Mouse (Mus musculus) lung, embryonic 14.5 days (tissue): Measurements from ENCODE around the gene Tm9sf4. TPM values are rescaled to one million over a fixed set of nuclear protein-coding genes. Genes with fewer than 3 reads are reported as not detected.

Experiments
- ATAC-seq: fragments of 200-750 bp; cut with Nextera tagmentation; 2 replicates; pipeline ENCODE4 v1.8.0; 2017; ENCODE audit warnings: mild to moderate bottlenecking, moderate TSS enrichment, moderate library complexity; ENCODE audit not compliant: insufficient read depth
- DNase-seq: peaks from one replicate; pipeline ENCODE4 v3.0.0-alpha.2; 2015
- H3K27ac ChIP-seq: fragments of 300-500 bp; sonication (generic); 2 replicates; pipeline ENCODE4 v1.5.1; 2014; ENCODE audit warnings: low read depth, mild to moderate bottlenecking, moderate library complexity
- H3K27me3 ChIP-seq: fragments of 300-500 bp; sonication (generic); 2 replicates; pipeline ENCODE4 v1.6.1; 2014; ENCODE audit warnings: low read length, control low read depth; ENCODE audit not compliant: insufficient read depth
- H3K36me3 ChIP-seq: fragments of 300-500 bp; sonication (generic); 2 replicates; pipeline ENCODE4 v1.6.1; 2014; ENCODE audit warnings: control low read depth; ENCODE audit not compliant: insufficient read depth
- H3K4me1 ChIP-seq: fragments of 300-500 bp; sonication (generic); 2 replicates; pipeline ENCODE4 v1.6.1; 2014; ENCODE audit warnings: antibody characterized with exemption, control low read depth; ENCODE audit not compliant: insufficient read depth
- H3K4me2 ChIP-seq: fragments of 300-500 bp; sonication (generic); 2 replicates; pipeline ENCODE4 v1.6.1; 2014; ENCODE audit warnings: mild to moderate bottlenecking
- H3K4me3 ChIP-seq: fragments of 300-500 bp; sonication (generic); 2 replicates; pipeline ENCODE4 v1.5.1; 2014; ENCODE audit warnings: low read depth, low read length
- H3K9ac ChIP-seq: fragments of 300-500 bp; sonication (generic); 2 replicates; pipeline ENCODE4 v1.6.1; 2014
- H3K9me3 ChIP-seq: fragments of 300-500 bp; sonication (generic); 2 replicates; pipeline ENCODE4 v1.6.1; 2016; ENCODE audit warnings: low read depth, low read length, control low read depth
- CTCF ChIP-seq: IDR thresholded peaks from 2 replicates; pipeline ENCODE4 v1.5.1; 2016; ENCODE audit warnings: antibody characterized with exemption, low read depth
- WGBS: fragments of 180-500 bp; shearing (Covaris S2); extraction: QIAGEN DNeasy Blood & Tissue Kit; methylation state at CpG from one replicate; pipeline ENCODE4 v1.1.7; 2014; 5-methylcytosine and 5-hydroxymethylcytosine counted together
- polyA plus RNA-seq: library from polyadenylated mRNA; unstranded; fragments of >200 nt; fragmentation: Nextera tagmentation; extraction: Ambion mirVana; gene quantifications from 2 replicates; pipeline ENCODE4 v1.2.1, GENCODE M21; 2014

Tm9sf4 gene
- polyA plus RNA-seq, 1 experiment from 2014 or later, result 90.9 TPM

GRCm38 (mm10) chr2:153224946-153225594, 64.0 kb downstream of the Tm9sf4 start, which contains the start of gene Tspyl3:
Gene Tspyl3 (minus strand): TSS chr2:153225441.
- H3K9ac ChIP-seq, result peak within 1 kb of the TSS; percentile 82
- no peaks in the 10 kb centered on the region for H3K27me3 ChIP-seq
- 2% methylated on average over 31 of the region's 31 CpGs for WGBS
- H3K4me2 ChIP-seq, result peak within 1 kb of the TSS; percentile 83
- H3K4me3 ChIP-seq, result peak within 1 kb of the TSS; percentile 62
- peak; percentile 65 for DNase-seq
- H3K36me3 ChIP-seq, result peaks cover 31% of the 10 kb centered on the region
- H3K4me1 ChIP-seq, result peaks cover 10% of the 10 kb centered on the region; the same call in 1 of the 2 replicates
- TF ChIP-seq CTCF, result no peak
- peak within 1 kb of the TSS; percentile 63 for H3K27ac ChIP-seq
- peak; percentile 78 for ATAC-seq
- no peaks in the 10 kb centered on the region for H3K9me3 ChIP-seq

GRCm38 (mm10) chr2:153225595-153225953, 64.5 kb downstream of the Tm9sf4 start:
- Histone ChIP-seq H3K27ac (peak overlapping the region; percentile 63), H3K9me3 (no peaks in the 10 kb centered on the region), H3K9ac (peak overlapping the region; percentile 82; the same call in 1 of the 2 replicates), H3K4me2 (peak overlapping the region; percentile 83), H3K27me3 (no peaks in the 10 kb centered on the region), H3K36me3 (peaks cover 35% of the 10 kb centered on the region), H3K4me1 (peaks cover 10% of the 10 kb centered on the region; the same call in 1 of the 2 replicates), H3K4me3 (peak overlapping the region; percentile 62)
- TF ChIP-seq CTCF, result no peak
- DNase-seq (no peak), ATAC-seq (no peak; the same call in 1 of the 2 replicates)
- 8% methylated on average over 3 of the region's 3 CpGs for WGBS

GRCm38 (mm10) chr2:153227959-153228358, 66.9 kb downstream of the Tm9sf4 start:
- WGBS, result 66% methylated on average over 4 of the region's 4 CpGs
- DNase-seq (no peak), ATAC-seq (no peak)
- no peak for TF ChIP-seq CTCF
- no peak overlapping the region for H3K4me3 ChIP-seq
- H3K36me3 ChIP-seq, result peaks cover 57% of the 10 kb centered on the region
- H3K4me2 ChIP-seq, result no peak overlapping the region
- H3K9me3 ChIP-seq, result no peaks in the 10 kb centered on the region
- no peak overlapping the region for H3K27ac ChIP-seq
- peaks cover 10% of the 10 kb centered on the region; the same call in 1 of the 2 replicates for H3K4me1 ChIP-seq
- no peaks in the 10 kb centered on the region for H3K27me3 ChIP-seq
- H3K9ac ChIP-seq, result no peak overlapping the region

GRCm38 (mm10) chr2:153228523-153228922, 67.4 kb downstream of the Tm9sf4 start:
- no peak for TF ChIP-seq CTCF
- Histone ChIP-seq H3K4me2 (no peak overlapping the region), H3K9ac (no peak overlapping the region), H3K9me3 (no peaks in the 10 kb centered on the region), H3K36me3 (peaks cover 62% of the 10 kb centered on the region), H3K27ac (no peak overlapping the region), H3K27me3 (no peaks in the 10 kb centered on the region), H3K4me3 (no peak overlapping the region), H3K4me1 (peaks cover 10% of the 10 kb centered on the region; the same call in 1 of the 2 replicates)
- ATAC-seq, result no peak
- no peak for DNase-seq
- WGBS, result 73% methylated on average over 5 of the region's 5 CpGs

- DNase-seq, result no peak
- Histone ChIP-seq H3K36me3 (peaks cover 43% of the 10 kb centered on the region), H3K4me3 (no peak overlapping the region), H3K4me2 (peak overlapping the region; percentile 92), H3K27ac (peak overlapping the region; percentile 83; the same call in 1 of the 2 replicates), H3K9me3 (no peaks in the 10 kb centered on the region), H3K9ac (no peak overlapping the region; the same call in 1 of the 2 replicates), H3K27me3 (no peaks in the 10 kb centered on the region), H3K4me1 (peaks cover 7% of the 10 kb centered on the region; the same call in 1 of the 2 replicates)
- 68% methylated on average over 4 of the region's 4 CpGs for WGBS
- no peak for ATAC-seq
- TF ChIP-seq CTCF, result no peak
Observed at GRCm38 (mm10) chr2:153237193-153237592, 76.1 kb downstream of the Tm9sf4 start.

GRCm38 (mm10) chr2:153237891-153238290, 76.8 kb downstream of the Tm9sf4 start:
- no peaks in the 10 kb centered on the region for H3K9me3 ChIP-seq
- peak overlapping the region; percentile 83 for H3K27ac ChIP-seq
- H3K27me3 ChIP-seq, result no peaks in the 10 kb centered on the region
- peak overlapping the region; percentile 14 for H3K4me3 ChIP-seq
- 55% methylated on average over 4 of the region's 4 CpGs for WGBS
- peak overlapping the region; percentile 99 for H3K9ac ChIP-seq
- DNase-seq (no peak), ATAC-seq (no peak)
- H3K36me3 ChIP-seq, result peaks cover 36% of the 10 kb centered on the region
- H3K4me1 ChIP-seq, result peaks cover 10% of the 10 kb centered on the region; the same call in 1 of the 2 replicates
- H3K4me2 ChIP-seq, result peak overlapping the region; percentile 92
- TF ChIP-seq CTCF, result no peak

- peak; percentile 52 for DNase-seq
- Histone ChIP-seq H3K4me1 (peaks cover 10% of the 10 kb centered on the region; the same call in 1 of the 2 replicates), H3K4me3 (peak overlapping the region; percentile 99), H3K27ac (peak overlapping the region; percentile 83), H3K9ac (peak overlapping the region; percentile 99), H3K36me3 (peaks cover 31% of the 10 kb centered on the region), H3K4me2 (peak overlapping the region; percentile 92), H3K27me3 (no peaks in the 10 kb centered on the region), H3K9me3 (no peaks in the 10 kb centered on the region)
- TF ChIP-seq CTCF, result no peak
- ATAC-seq, result no peak
- 50% methylated on average over 2 of the region's 2 CpGs for WGBS
Observed at GRCm38 (mm10) chr2:153238406-153238805, 77.3 kb downstream of the Tm9sf4 start.
